Mouse (Mus musculus): Measurements from ENCODE around the gene Pck1. TPM values are rescaled to one million over a fixed set of nuclear protein-coding genes. Genes with fewer than 3 reads are reported as not detected.

Pck1 gene
- polyA plus RNA-seq, 1 experiment from 2014 or later = not detected

DNA sequence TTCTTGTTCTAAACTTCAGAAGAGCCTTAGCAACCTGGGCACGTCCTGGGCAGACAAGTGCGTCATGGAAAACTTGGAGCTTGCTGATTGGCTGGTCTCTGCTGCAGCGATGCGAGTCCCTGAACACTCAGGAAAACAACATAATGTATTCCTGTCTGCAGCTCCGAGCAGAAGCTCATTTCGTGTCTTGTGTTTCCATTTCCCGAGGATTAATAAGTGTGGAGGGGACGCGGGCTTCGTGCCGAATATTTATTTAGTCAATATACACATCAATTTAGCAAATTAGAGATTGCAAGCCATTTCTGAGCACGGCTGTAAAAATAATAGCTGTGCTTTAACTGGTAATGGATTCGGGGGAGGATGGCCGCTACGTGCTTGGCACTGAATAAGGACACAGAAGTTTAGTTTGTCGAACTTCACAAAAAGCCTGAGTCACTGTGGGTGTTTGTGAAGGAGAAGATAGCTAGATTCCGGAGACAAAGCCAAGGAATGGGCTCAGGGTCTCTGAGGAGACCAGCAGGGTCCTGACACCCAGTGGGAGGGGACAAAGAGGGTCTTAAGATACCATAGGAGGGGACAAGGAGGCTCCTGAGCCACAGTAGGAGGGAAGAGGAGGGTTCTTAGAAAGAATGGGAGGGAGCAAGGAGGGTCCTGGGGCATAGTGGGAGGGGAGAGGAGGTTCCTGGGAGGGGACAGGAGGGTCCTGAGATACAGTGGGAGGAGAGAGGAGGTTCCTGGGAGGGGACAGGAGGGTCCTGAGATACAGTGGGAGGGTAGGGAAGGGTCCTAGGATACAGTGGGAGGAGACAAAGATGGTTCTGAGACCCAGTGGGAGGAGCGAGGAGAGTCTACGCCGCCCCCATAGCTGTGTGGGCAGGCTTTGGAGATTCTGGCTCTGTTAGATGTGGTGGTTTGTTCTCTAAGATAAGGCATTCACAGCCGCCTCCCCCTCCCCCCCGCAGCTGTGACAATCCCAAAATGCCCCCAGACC, 21.0 kb downstream of the Pck1 start:
- WGBS = 2% methylated on average over 22 of the region's 22 CpGs
- peak; percentile 89 for ATAC-seq

DNA sequence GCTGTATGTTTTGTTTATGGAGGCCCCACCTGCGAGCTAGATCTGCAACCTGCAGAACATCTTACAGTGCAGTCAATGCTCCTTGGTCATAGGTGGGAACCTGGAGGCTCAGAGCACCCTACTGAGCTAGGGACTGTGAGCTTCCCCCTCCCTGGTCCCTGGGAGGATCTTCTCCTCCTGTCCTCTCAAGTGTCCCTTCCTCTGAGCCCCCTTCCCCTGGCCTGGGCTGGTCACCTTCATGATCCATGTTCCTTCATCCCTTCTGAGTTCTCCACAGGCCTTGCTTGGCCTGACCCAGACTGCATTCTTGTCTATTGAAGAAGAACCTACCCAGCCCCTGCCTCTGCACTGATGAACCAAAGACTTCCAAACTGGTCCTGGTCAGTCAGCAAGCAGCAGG, 21.7 kb downstream of the Pck1 start:
- DNase-seq (ENCODE audit: low spot score) (no peak), ATAC-seq (no peak)
- WGBS = 74% methylated on average over 1 of the region's 1 CpGs
- Histone ChIP-seq H3K4me3 (ENCODE audit: low read depth, low read length) (no peak overlapping the region), H3K9ac (ENCODE audit: low read length) (0 out of 2 replicates have a peak overlapping the region, but pooled peaks have one; percentile 26), H3K4me1 (ENCODE audit: control insufficient read depth, insufficient read depth, low read length) (peaks cover 16% of the 10 kb centered on the region), H3K36me3 (ENCODE audit: control insufficient read depth, insufficient read depth, low read length) (no peaks in the 10 kb centered on the region), H3K27me3 (replicated peaks; ENCODE audit: control insufficient read depth, insufficient read depth, low read length) (0 out of 2 replicates have a peak, but pooled peaks cover 2% of the 10 kb centered on the region), H3K4me2 (ENCODE audit: low read length) (peak overlapping the region; percentile 56), H3K27ac (ENCODE audit: low read depth, low read length) (peak overlapping the region; percentile 93), H3K9me3 (replicated peaks; ENCODE audit: control insufficient read depth, low read length) (no peaks in the 10 kb centered on the region)

More for the DNA sequence above, 21.0 kb downstream of the Pck1 start:
- Histone ChIP-seq H3K4me3 (ENCODE audit: low read depth, low read length) (peak overlapping the region; percentile 26), H3K27me3 (replicated peaks; ENCODE audit: control insufficient read depth, insufficient read depth, low read length) (0 out of 2 replicates have a peak, but pooled peaks cover 2% of the 10 kb centered on the region), H3K9me3 (replicated peaks; ENCODE audit: control insufficient read depth, low read length) (no peaks in the 10 kb centered on the region), H3K27ac (ENCODE audit: low read depth, low read length) (peak overlapping the region; percentile 93), H3K9ac (ENCODE audit: low read length) (peak overlapping the region; percentile 48), H3K4me1 (ENCODE audit: control insufficient read depth, insufficient read depth, low read length) (peaks cover 16% of the 10 kb centered on the region), H3K4me2 (ENCODE audit: low read length) (peak overlapping the region; percentile 56), H3K36me3 (ENCODE audit: control insufficient read depth, insufficient read depth, low read length) (no peaks in the 10 kb centered on the region)
- DNase-seq (ENCODE audit: low spot score) = peak; percentile 94

- no peak overlapping the region for H3K4me2 ChIP-seq (ENCODE audit: low read length)
- H3K4me3 ChIP-seq (ENCODE audit: low read depth, low read length) = no peak overlapping the region
- no peak for ATAC-seq
- no peaks in the 10 kb centered on the region for H3K36me3 ChIP-seq (ENCODE audit: control insufficient read depth, insufficient read depth, low read length)
- 0 out of 2 replicates have a peak, but pooled peaks cover 2% of the 10 kb centered on the region for H3K27me3 ChIP-seq (replicated peaks; ENCODE audit: control insufficient read depth, insufficient read depth, low read length)
- 90% methylated on average over 5 of the region's 5 CpGs for WGBS
- DNase-seq (ENCODE audit: low spot score) = no peak
- H3K9ac ChIP-seq (ENCODE audit: low read length) = no peak overlapping the region
- H3K27ac ChIP-seq (ENCODE audit: low read depth, low read length) = no peak overlapping the region
- peaks cover 16% of the 10 kb centered on the region for H3K4me1 ChIP-seq (ENCODE audit: control insufficient read depth, insufficient read depth, low read length)
- no peaks in the 10 kb centered on the region for H3K9me3 ChIP-seq (replicated peaks; ENCODE audit: control insufficient read depth, low read length)
Observed at GRCm38 (mm10) chr2:173175703-173176102, 22.9 kb downstream of the Pck1 start.

DNA sequence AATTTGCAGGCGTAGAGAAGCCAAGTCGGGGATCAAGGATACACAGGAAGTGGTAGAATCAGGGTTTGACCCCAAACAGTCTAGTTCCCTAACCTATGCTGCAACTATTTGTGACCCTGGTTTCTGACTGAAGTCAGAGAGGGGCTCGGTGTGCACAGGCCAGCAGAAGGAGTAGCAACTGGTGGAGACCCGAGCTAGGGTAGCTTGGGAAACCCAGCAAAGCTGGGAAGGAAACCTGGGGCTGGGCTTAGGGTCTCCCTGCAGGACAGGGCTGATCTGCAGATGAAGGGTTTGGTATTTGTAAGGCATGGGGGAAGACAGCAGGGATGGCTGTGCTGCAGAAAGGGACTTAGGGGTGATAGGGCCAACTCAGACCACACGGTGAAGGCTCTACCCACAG, 24.6 kb downstream of the Pck1 start:
- Histone ChIP-seq H3K4me2 (ENCODE audit: low read length) (no peak overlapping the region), H3K36me3 (ENCODE audit: control insufficient read depth, insufficient read depth, low read length) (no peaks in the 10 kb centered on the region), H3K4me1 (ENCODE audit: control insufficient read depth, insufficient read depth, low read length) (peaks cover 8% of the 10 kb centered on the region; the same call in 1 of the 2 replicates), H3K27me3 (replicated peaks; ENCODE audit: control insufficient read depth, insufficient read depth, low read length) (no peaks in the 10 kb centered on the region), H3K9ac (ENCODE audit: low read length) (no peak overlapping the region), H3K27ac (ENCODE audit: low read depth, low read length) (no peak overlapping the region), H3K9me3 (replicated peaks; ENCODE audit: control insufficient read depth, low read length) (no peaks in the 10 kb centered on the region), H3K4me3 (ENCODE audit: low read depth, low read length) (no peak overlapping the region)
- WGBS = 92% methylated on average over 5 of the region's 5 CpGs
- DNase-seq (ENCODE audit: low spot score) (no peak), ATAC-seq (no peak)

GRCm38 (mm10) chr2:173177951-173178350, 25.1 kb downstream of the Pck1 start:
- Histone ChIP-seq H3K27ac (ENCODE audit: low read depth, low read length) (no peak overlapping the region), H3K27me3 (replicated peaks; ENCODE audit: control insufficient read depth, insufficient read depth, low read length) (no peaks in the 10 kb centered on the region), H3K4me1 (ENCODE audit: control insufficient read depth, insufficient read depth, low read length) (peaks cover 8% of the 10 kb centered on the region; the same call in 1 of the 2 replicates), H3K9me3 (replicated peaks; ENCODE audit: control insufficient read depth, low read length) (no peaks in the 10 kb centered on the region), H3K4me3 (ENCODE audit: low read depth, low read length) (no peak overlapping the region), H3K36me3 (ENCODE audit: control insufficient read depth, insufficient read depth, low read length) (no peaks in the 10 kb centered on the region), H3K9ac (ENCODE audit: low read length) (no peak overlapping the region), H3K4me2 (ENCODE audit: low read length) (no peak overlapping the region)
- WGBS = 92% methylated on average over 8 of the region's 8 CpGs
- no peak for DNase-seq (ENCODE audit: low spot score)
- ATAC-seq = no peak

GRCm38 (mm10) chr2:173179046-173179445, 26.2 kb downstream of the Pck1 start:
- ATAC-seq (no peak), DNase-seq (ENCODE audit: low spot score) (no peak)
- no peaks in the 10 kb centered on the region for H3K36me3 ChIP-seq (ENCODE audit: control insufficient read depth, insufficient read depth, low read length)
- H3K9me3 ChIP-seq (replicated peaks; ENCODE audit: control insufficient read depth, low read length) = no peaks in the 10 kb centered on the region
- no peaks in the 10 kb centered on the region for H3K27me3 ChIP-seq (replicated peaks; ENCODE audit: control insufficient read depth, insufficient read depth, low read length)
- peaks cover 4% of the 10 kb centered on the region; the same call in 1 of the 2 replicates for H3K4me1 ChIP-seq (ENCODE audit: control insufficient read depth, insufficient read depth, low read length)
- WGBS = 88% methylated on average over 7 of the region's 7 CpGs
- H3K27ac ChIP-seq (ENCODE audit: low read depth, low read length) = no peak overlapping the region
- H3K4me2 ChIP-seq (ENCODE audit: low read length) = no peak overlapping the region
- H3K4me3 ChIP-seq (ENCODE audit: low read depth, low read length) = no peak overlapping the region
- H3K9ac ChIP-seq (ENCODE audit: low read length) = no peak overlapping the region

- 80% methylated on average over 4 of the region's 4 CpGs for WGBS
- Histone ChIP-seq H3K9ac (ENCODE audit: low read length) (no peak overlapping the region), H3K4me2 (ENCODE audit: low read length) (no peak overlapping the region), H3K36me3 (ENCODE audit: control insufficient read depth, insufficient read depth, low read length) (no peaks in the 10 kb centered on the region), H3K4me1 (ENCODE audit: control insufficient read depth, insufficient read depth, low read length) (no peaks in the 10 kb centered on the region), H3K27me3 (replicated peaks; ENCODE audit: control insufficient read depth, insufficient read depth, low read length) (no peaks in the 10 kb centered on the region), H3K4me3 (ENCODE audit: low read depth, low read length) (no peak overlapping the region), H3K27ac (ENCODE audit: low read depth, low read length) (no peak overlapping the region), H3K9me3 (replicated peaks; ENCODE audit: control insufficient read depth, low read length) (no peaks in the 10 kb centered on the region)
- DNase-seq (ENCODE audit: low spot score) (no peak), ATAC-seq (no peak)
Observed at GRCm38 (mm10) chr2:173180026-173180425, 27.2 kb downstream of the Pck1 start.

- ATAC-seq (no peak), DNase-seq (ENCODE audit: low spot score) (no peak)
- Histone ChIP-seq H3K4me1 (ENCODE audit: control insufficient read depth, insufficient read depth, low read length) (no peaks in the 10 kb centered on the region), H3K4me2 (ENCODE audit: low read length) (no peak overlapping the region), H3K9me3 (replicated peaks; ENCODE audit: control insufficient read depth, low read length) (no peaks in the 10 kb centered on the region), H3K27me3 (replicated peaks; ENCODE audit: control insufficient read depth, insufficient read depth, low read length) (no peaks in the 10 kb centered on the region), H3K4me3 (ENCODE audit: low read depth, low read length) (no peak overlapping the region), H3K9ac (ENCODE audit: low read length) (no peak overlapping the region), H3K36me3 (ENCODE audit: control insufficient read depth, insufficient read depth, low read length) (no peaks in the 10 kb centered on the region), H3K27ac (ENCODE audit: low read depth, low read length) (no peak overlapping the region)
- WGBS = 85% methylated on average over 11 of the region's 11 CpGs
Observed at GRCm38 (mm10) chr2:173180721-173181388, 28.0 kb downstream of the Pck1 start.
